Mouse (Mus musculus) embryo, embryonic 9.5 days (tissue): ENCODE results near the gene Atp6v1f.

Experiments
- DNase-seq: peaks from one replicate; pipeline ENCODE4 v3.0.0-alpha.2; 2017; ENCODE audit errors: extremely low spot score

Gene Atp6v1f

GRCm38 (mm10) chr6:29467583-29468354 is at the start of gene Atp6v1f:
Gene Atp6v1f (plus strand): TSS chr6:29467718.
- peak; percentile 94 for DNase-seq

GRCm38 (mm10) chr6:29420596-29420995 is 46.9 kb upstream of the Atp6v1f start:
- no peak for DNase-seq

GRCm38 (mm10) chr6:29425118-29425517 is 42.4 kb upstream of the Atp6v1f start:
- no peak for DNase-seq

- DNase-seq: no peak
These were observed 41.2 kb upstream of the Atp6v1f start for GRCm38 (mm10) chr6:29426331-29426730.

- no peak for DNase-seq
These were observed 39.3 kb upstream of the Atp6v1f start for GRCm38 (mm10) chr6:29428171-29428570.

- DNase-seq: peak; percentile 12
These were observed 36.7 kb upstream of the Atp6v1f start for GRCm38 (mm10) chr6:29430681-29431420.

GRCm38 (mm10) chr6:29431473-29431872 is 36.0 kb upstream of the Atp6v1f start:
- DNase-seq: peak; percentile 12

- DNase-seq: no peak
These were observed 35.4 kb upstream of the Atp6v1f start for GRCm38 (mm10) chr6:29432156-29432555.

- no peak for DNase-seq
These were observed 34.9 kb upstream of the Atp6v1f start for GRCm38 (mm10) chr6:29432676-29433037.

GRCm38 (mm10) chr6:29433038-29433803 is 34.3 kb upstream of the Atp6v1f start, which contains the start of gene Flnc:
Gene Flnc (plus strand): TSS chr6:29433256.
- DNase-seq: peak; percentile 55

- peak; percentile 81 for DNase-seq
These were observed 33.4 kb upstream of the Atp6v1f start for GRCm38 (mm10) chr6:29433804-29434795.

- peak; percentile 77 for DNase-seq
These were observed 32.4 kb upstream of the Atp6v1f start for GRCm38 (mm10) chr6:29434911-29435691.

- peak; percentile 52 for DNase-seq
These were observed 31.5 kb upstream of the Atp6v1f start for GRCm38 (mm10) chr6:29435940-29436451.

- DNase-seq: peak; percentile 45
These were observed 31.0 kb upstream of the Atp6v1f start for GRCm38 (mm10) chr6:29436461-29436934.

GRCm38 (mm10) chr6:29439251-29439650 is 28.3 kb upstream of the Atp6v1f start:
- no peak for DNase-seq

- DNase-seq: no peak
These were observed 27.7 kb upstream of the Atp6v1f start for GRCm38 (mm10) chr6:29439789-29440188.

- peak; percentile 46 for DNase-seq
These were observed 22.7 kb upstream of the Atp6v1f start for GRCm38 (mm10) chr6:29444773-29445172.

- DNase-seq: no peak
These were observed 22.2 kb upstream of the Atp6v1f start for GRCm38 (mm10) chr6:29445354-29445753.

GRCm38 (mm10) chr6:29449858-29450257 is 17.7 kb upstream of the Atp6v1f start:
- DNase-seq: no peak

- no peak for DNase-seq
These were observed 16.9 kb upstream of the Atp6v1f start for GRCm38 (mm10) chr6:29450667-29451066.
